Mouse (Mus musculus): ENCODE results near the gene Olfr1417. TPM values are rescaled to one million over a fixed set of nuclear protein-coding genes. Genes with fewer than 3 reads are reported as not detected.

Olfr1417 gene
- polyA plus RNA-seq, 1 experiment from 2014 or later, result not detected

GRCm38 (mm10) chr19:11810003-11810758 lies 28.8 kb downstream of the Olfr1417 start:
- Histone ChIP-seq H3K27ac (no peak overlapping the region), H3K4me3 (replicated peaks) (no peak overlapping the region), H3K36me3 (no peaks in the 10 kb centered on the region), H3K9me3 (replicated peaks) (no peaks in the 10 kb centered on the region), H3K4me1 (peaks cover 42% of the 10 kb centered on the region), H3K9ac (no peak overlapping the region), H3K4me2 (no peak overlapping the region), H3K27me3 (no peaks in the 10 kb centered on the region)
- ATAC-seq (replicated peaks; ENCODE audit: low FRiP score), result no peak
- 79% methylated on average over 5 of the region's 5 CpGs for WGBS

DNA sequence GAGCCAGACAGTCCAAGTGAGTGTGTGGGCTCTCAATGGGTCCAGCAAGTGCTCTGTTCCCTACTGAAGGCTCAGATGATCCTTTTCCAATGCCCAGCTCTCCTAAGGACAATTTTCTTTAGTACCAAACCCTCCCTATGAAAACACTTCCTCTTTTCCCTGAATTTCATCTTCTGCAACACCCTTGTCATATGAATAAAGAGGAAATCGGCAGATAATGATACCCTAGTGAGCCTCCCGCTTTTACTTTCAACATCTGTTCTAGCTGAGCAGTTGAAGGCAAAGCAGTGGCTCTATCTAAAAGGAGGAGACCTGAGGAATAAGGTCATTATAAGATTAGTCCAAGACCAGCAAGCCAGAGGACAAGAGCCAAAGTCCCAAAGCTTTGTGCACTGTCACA lies 30.6 kb downstream of the Olfr1417 start:
- no peak overlapping the region for H3K9ac ChIP-seq
- 82% methylated on average over 2 of the region's 2 CpGs for WGBS
- H3K4me2 ChIP-seq, result no peak overlapping the region
- H3K36me3 ChIP-seq, result no peaks in the 10 kb centered on the region
- no peak overlapping the region for H3K4me3 ChIP-seq (replicated peaks)
- H3K27ac ChIP-seq, result no peak overlapping the region
- peaks cover 33% of the 10 kb centered on the region for H3K4me1 ChIP-seq
- H3K27me3 ChIP-seq, result no peaks in the 10 kb centered on the region
- ATAC-seq (replicated peaks; ENCODE audit: low FRiP score), result no peak
- H3K9me3 ChIP-seq (replicated peaks), result no peaks in the 10 kb centered on the region

GRCm38 (mm10) chr19:11807822-11808221 lies 31.2 kb downstream of the Olfr1417 start:
- 68% methylated on average over 6 of the region's 6 CpGs for WGBS

DNA sequence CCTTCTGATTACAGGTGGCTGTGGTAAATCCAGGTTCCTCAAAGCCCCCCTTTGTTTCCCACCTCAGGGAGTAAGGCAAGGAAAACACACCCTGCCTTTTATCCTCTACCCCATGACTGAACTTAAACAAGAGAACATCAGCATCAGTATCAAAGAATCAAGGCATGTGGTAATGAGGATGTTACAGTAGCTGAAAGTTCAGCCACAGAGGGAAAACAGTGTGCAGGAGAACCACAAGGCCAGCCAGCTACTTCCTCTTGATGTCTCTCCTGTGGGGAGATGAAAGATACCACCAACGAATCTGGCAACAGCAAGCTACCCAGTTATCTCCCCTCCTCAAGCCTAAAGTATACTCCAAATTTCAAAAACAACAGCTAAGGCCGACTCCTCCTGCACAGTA lies 31.8 kb downstream of the Olfr1417 start:
- 60% methylated on average over 2 of the region's 2 CpGs for WGBS
- H3K4me2 ChIP-seq, result no peak overlapping the region
- H3K9ac ChIP-seq, result no peak overlapping the region
- H3K27me3 ChIP-seq, result no peaks in the 10 kb centered on the region
- no peak overlapping the region for H3K27ac ChIP-seq
- H3K4me1 ChIP-seq, result peaks cover 21% of the 10 kb centered on the region
- H3K36me3 ChIP-seq, result peaks cover 7% of the 10 kb centered on the region; the same call in 1 of the 2 replicates
- no peak for ATAC-seq (replicated peaks; ENCODE audit: low FRiP score)
- H3K4me3 ChIP-seq (replicated peaks), result no peak overlapping the region
- no peaks in the 10 kb centered on the region for H3K9me3 ChIP-seq (replicated peaks)

More at GRCm38 (mm10) chr19:11807822-11808221, 31.2 kb downstream of the Olfr1417 start:
- Histone ChIP-seq H3K27me3 (no peaks in the 10 kb centered on the region), H3K4me3 (replicated peaks) (no peak overlapping the region), H3K36me3 (peaks cover 4% of the 10 kb centered on the region; the same call in 1 of the 2 replicates), H3K4me1 (peaks cover 26% of the 10 kb centered on the region), H3K9me3 (replicated peaks) (no peaks in the 10 kb centered on the region), H3K9ac (no peak overlapping the region), H3K4me2 (no peak overlapping the region), H3K27ac (no peak overlapping the region)
- ATAC-seq (replicated peaks; ENCODE audit: low FRiP score), result no peak

GRCm38 (mm10) chr19:11804423-11804822 lies 34.6 kb downstream of the Olfr1417 start:
- H3K4me3 ChIP-seq (replicated peaks), result no peak overlapping the region
- H3K4me2 ChIP-seq, result no peak overlapping the region
- H3K9me3 ChIP-seq (replicated peaks), result no peaks in the 10 kb centered on the region
- no peak overlapping the region for H3K27ac ChIP-seq
- no peak overlapping the region for H3K9ac ChIP-seq
- H3K36me3 ChIP-seq, result peaks cover 12% of the 10 kb centered on the region; the same call in 1 of the 2 replicates
- H3K4me1 ChIP-seq, result no peaks in the 10 kb centered on the region
- no peaks in the 10 kb centered on the region for H3K27me3 ChIP-seq
- WGBS, result 64% methylated on average over 1 of the region's 1 CpGs
- ATAC-seq (replicated peaks; ENCODE audit: low FRiP score), result no peak

GRCm38 (mm10) chr19:11800531-11801315 lies 38.3 kb downstream of the Olfr1417 start:
- H3K4me1 ChIP-seq, result no peaks in the 10 kb centered on the region
- H3K27me3 ChIP-seq, result no peaks in the 10 kb centered on the region
- no peak overlapping the region for H3K9ac ChIP-seq
- H3K27ac ChIP-seq, result no peak overlapping the region
- H3K4me2 ChIP-seq, result no peak overlapping the region
- peak; percentile 54; the same call in 1 of the 2 replicates for ATAC-seq (replicated peaks; ENCODE audit: low FRiP score)
- no peak overlapping the region for H3K4me3 ChIP-seq (replicated peaks)
- 75% methylated on average over 8 of the region's 8 CpGs for WGBS
- H3K36me3 ChIP-seq, result peaks cover 12% of the 10 kb centered on the region; the same call in 1 of the 2 replicates
- H3K9me3 ChIP-seq (replicated peaks), result no peaks in the 10 kb centered on the region

DNA sequence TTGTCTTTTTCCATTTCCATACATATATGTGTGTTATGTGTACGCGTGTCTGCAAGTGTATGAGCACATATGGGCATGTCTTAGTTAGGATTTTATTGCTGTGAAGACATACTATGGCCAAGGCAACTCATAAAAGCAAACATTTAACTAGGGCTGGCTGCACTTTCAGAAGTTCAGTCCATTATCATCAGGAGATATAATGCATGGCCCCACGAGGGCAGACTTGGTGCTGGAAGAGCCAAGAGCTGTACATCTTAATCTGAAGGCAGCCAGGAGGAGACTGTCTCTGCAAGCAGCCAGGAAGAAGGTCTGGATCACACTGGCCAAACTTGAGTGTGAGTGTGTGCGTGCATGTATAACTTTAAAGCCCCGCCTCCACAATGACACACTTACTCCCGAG lies 44.6 kb downstream of the Olfr1417 start:
- Histone ChIP-seq H3K4me1 (0 out of 2 replicates have a peak, but pooled peaks cover under 1% of the 10 kb centered on the region), H3K27me3 (no peaks in the 10 kb centered on the region), H3K4me3 (replicated peaks) (no peak overlapping the region), H3K27ac (no peak overlapping the region), H3K36me3 (no peaks in the 10 kb centered on the region), H3K9ac (no peak overlapping the region), H3K9me3 (replicated peaks) (no peaks in the 10 kb centered on the region), H3K4me2 (no peak overlapping the region)
- ATAC-seq (replicated peaks; ENCODE audit: low FRiP score), result no peak
- 75% methylated on average over 6 of the region's 6 CpGs for WGBS

- no peaks in the 10 kb centered on the region for H3K27me3 ChIP-seq
- 70% methylated on average over 2 of the region's 2 CpGs for WGBS
- no peaks in the 10 kb centered on the region for H3K9me3 ChIP-seq (replicated peaks)
- H3K9ac ChIP-seq, result no peak overlapping the region
- H3K27ac ChIP-seq, result no peak overlapping the region
- ATAC-seq (replicated peaks; ENCODE audit: low FRiP score), result no peak
- H3K4me3 ChIP-seq (replicated peaks), result no peak overlapping the region
- H3K4me1 ChIP-seq, result 0 out of 2 replicates have a peak, but pooled peaks cover 5% of the 10 kb centered on the region
- 0 out of 2 replicates have a peak, but pooled peaks cover 5% of the 10 kb centered on the region for H3K36me3 ChIP-seq
- no peak overlapping the region for H3K4me2 ChIP-seq
Observed at GRCm38 (mm10) chr19:11793741-11794359, 45.2 kb downstream of the Olfr1417 start.

DNA sequence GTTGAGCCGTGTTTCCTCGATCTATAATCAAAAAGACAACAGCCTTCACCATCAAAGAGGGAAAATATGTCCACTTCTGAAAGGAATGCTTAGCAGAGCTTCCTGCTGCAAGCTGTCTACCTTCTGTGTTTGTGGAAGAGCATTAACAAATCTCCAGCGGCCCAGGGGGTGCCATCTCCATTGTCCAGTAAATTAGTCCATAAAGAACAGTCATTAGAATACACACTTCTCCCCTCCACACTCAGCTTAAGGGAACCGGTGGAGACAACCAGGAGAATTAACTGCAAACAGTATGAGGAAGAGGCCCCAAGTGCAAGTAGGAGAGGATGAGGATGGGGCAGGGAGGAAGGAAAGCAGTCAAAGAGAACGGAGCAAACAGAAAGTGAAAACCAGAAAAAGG lies 47.2 kb downstream of the Olfr1417 start:
- 72% methylated on average over 5 of the region's 5 CpGs for WGBS

GRCm38 (mm10) chr19:11788876-11789275 lies 50.1 kb downstream of the Olfr1417 start:
- Histone ChIP-seq H3K36me3 (peaks cover 25% of the 10 kb centered on the region), H3K4me2 (no peak overlapping the region), H3K9ac (no peak overlapping the region), H3K4me3 (replicated peaks) (no peak overlapping the region), H3K4me1 (0 out of 2 replicates have a peak, but pooled peaks cover 5% of the 10 kb centered on the region), H3K9me3 (replicated peaks) (no peaks in the 10 kb centered on the region), H3K27me3 (no peaks in the 10 kb centered on the region), H3K27ac (peak overlapping the region; percentile 59; the same call in 1 of the 2 replicates)
- WGBS, result 44% methylated on average over 6 of the region's 6 CpGs
- peak; percentile 75; the same call in 1 of the 2 replicates for ATAC-seq (replicated peaks; ENCODE audit: low FRiP score)

More for the DNA sequence above, 47.2 kb downstream of the Olfr1417 start:
- ATAC-seq (replicated peaks; ENCODE audit: low FRiP score), result no peak
- Histone ChIP-seq H3K4me2 (no peak overlapping the region), H3K27ac (no peak overlapping the region), H3K36me3 (peaks cover 17% of the 10 kb centered on the region), H3K4me1 (0 out of 2 replicates have a peak, but pooled peaks cover 5% of the 10 kb centered on the region), H3K4me3 (replicated peaks) (no peak overlapping the region), H3K9me3 (replicated peaks) (no peaks in the 10 kb centered on the region), H3K9ac (no peak overlapping the region), H3K27me3 (no peaks in the 10 kb centered on the region)

GRCm38 (mm10) chr19:11787826-11788225 lies 51.2 kb downstream of the Olfr1417 start:
- H3K27ac ChIP-seq, result no peak overlapping the region
- H3K4me1 ChIP-seq, result 0 out of 2 replicates have a peak, but pooled peaks cover 5% of the 10 kb centered on the region
- H3K27me3 ChIP-seq, result no peaks in the 10 kb centered on the region
- H3K4me3 ChIP-seq (replicated peaks), result no peak overlapping the region
- H3K36me3 ChIP-seq, result peaks cover 32% of the 10 kb centered on the region
- no peak overlapping the region for H3K9ac ChIP-seq
- ATAC-seq (replicated peaks; ENCODE audit: low FRiP score), result no peak
- WGBS, result 91% methylated on average over 6 of the region's 6 CpGs
- no peaks in the 10 kb centered on the region for H3K9me3 ChIP-seq (replicated peaks)
- H3K4me2 ChIP-seq, result no peak overlapping the region

All from kidney, embryonic 15.5 days (tissue).